Comparison of ENCODE assay signal across 8 mouse cellular contexts in genomic region chr4:107435238-107435946, GRCm38 (mm10). TPM values are rescaled to one million over a fixed set of nuclear protein-coding genes. Genes with fewer than 3 reads are reported as not detected.
DNase-seq lines count a peak whose midpoint lies in the region; ATAC-seq and TF ChIP-seq lines count a peak whose summit lies in the region.

No protein-coding gene starts in this region.

- H3K4me3 ChIP-seq in heart, postnatal 0 days (ENCODE audit: low read depth, low read length), result peak overlapping the region; percentile 61
- H3K4me3 ChIP-seq in embryonic fibroblast, embryonic 13.5 days (ENCODE audit: insufficient read depth, low read length), result peak overlapping the region; percentile 65
- peak overlapping the region; percentile 57 for H3K4me3 ChIP-seq in neural tube, embryonic 15.5 days (replicated peaks)

- no peak for DNase-seq in heart, postnatal 0 days (ENCODE audit: low spot score)
- DNase-seq in heart, postnatal 4 days, result no peak
- DNase-seq in kidney, postnatal 14 days, result peak; percentile 29
- no peak for DNase-seq in left cerebral cortex, adult 11 months (ENCODE audit: low spot score)
- no peak for DNase-seq in urinary bladder, postnatal 25 days (ENCODE audit: low spot score)

- WGBS in heart, postnatal 0 days, result 6% methylated on average over 45 of the region's 47 CpGs
- WGBS in neural tube, embryonic 15.5 days, result 2% methylated on average over 47 of the region's 47 CpGs

- no peak overlapping the region for H3K27ac ChIP-seq in heart, postnatal 0 days (ENCODE audit: low read depth)
- no peak overlapping the region for H3K27ac ChIP-seq in embryonic fibroblast, embryonic 13.5 days (ENCODE audit: insufficient read depth, low read length)
- H3K27ac ChIP-seq in neural tube, embryonic 15.5 days (replicated peaks), result no peak overlapping the region

- ATAC-seq in heart, postnatal 0 days (ENCODE audit: insufficient read depth, low read depth), result no peak
- ATAC-seq in neural tube, embryonic 15.5 days (ENCODE audit: low FRiP score), result no peak; the same call in 1 of the 2 replicates
- no peak for ATAC-seq in megakaryocyte-erythroid progenitor cell, adult 5-6 weeks (replicated peaks; ENCODE audit: low FRiP score, low TSS enrichment, poor library complexity, severe bottlenecking)

- peaks cover 76% of the 10 kb centered on the region for H3K27me3 ChIP-seq in heart, postnatal 0 days (ENCODE audit: control insufficient read depth, insufficient read depth, low read length)
- H3K27me3 ChIP-seq in neural tube, embryonic 15.5 days (replicated peaks), result peaks cover 55% of the 10 kb centered on the region

- TF ChIP-seq CTCF in heart, postnatal 0 days (IDR thresholded peaks at IDR 0.05; ENCODE audit: low read depth), result no peak
- no peak for TF ChIP-seq CTCF in embryonic fibroblast, embryonic 13.5 days (IDR thresholded peaks at IDR 0.05; ENCODE audit: borderline replicate concordance, insufficient read depth, low read length)

- TF ChIP-seq EP300 in heart, postnatal 0 days (IDR thresholded peaks at IDR 0.05; ENCODE audit: low read depth), result no peak

- H3K4me2 ChIP-seq in heart, postnatal 0 days (ENCODE audit: low read depth, low read length), result peak overlapping the region; percentile 99
- peak overlapping the region; percentile 88 for H3K4me2 ChIP-seq in neural tube, embryonic 15.5 days

- no peaks in the 10 kb centered on the region for H3K36me3 ChIP-seq in heart, postnatal 0 days (replicated peaks; ENCODE audit: control insufficient read depth, insufficient read depth, low read length)
- no peaks in the 10 kb centered on the region for H3K36me3 ChIP-seq in neural tube, embryonic 15.5 days

- H3K9me3 ChIP-seq in heart, postnatal 0 days (replicated peaks; ENCODE audit: control insufficient read depth, low read length), result no peaks in the 10 kb centered on the region
- H3K9me3 ChIP-seq in neural tube, embryonic 15.5 days (replicated peaks), result no peaks in the 10 kb centered on the region

- H3K4me1 ChIP-seq in heart, postnatal 0 days (ENCODE audit: control insufficient read depth, insufficient read depth), result peaks cover 8% of the 10 kb centered on the region; the same call in 1 of the 2 replicates
- H3K4me1 ChIP-seq in embryonic fibroblast, embryonic 13.5 days (ENCODE audit: control insufficient read depth, insufficient read depth, low read length), result peaks cover 8% of the 10 kb centered on the region
- H3K4me1 ChIP-seq in neural tube, embryonic 15.5 days, result peaks cover 26% of the 10 kb centered on the region

- no peak overlapping the region for H3K9ac ChIP-seq in heart, postnatal 0 days (replicated peaks; ENCODE audit: low read depth, low read length)
- peak overlapping the region; percentile 60 for H3K9ac ChIP-seq in neural tube, embryonic 15.5 days (replicated peaks)

- no peak for TF ChIP-seq POLR2A in embryonic fibroblast, embryonic 13.5 days (IDR thresholded peaks at IDR 0.05; ENCODE audit: low read depth, low read length)

RNA-seq across cellular contexts. Expression of gene Glis1, which starts 1.0 kb away (rescaled TPM):
- total RNA-seq in heart, postnatal 0 days (2014; rRNA removed; ENCODE audit: low replicate concordance), result not detected in 2 replicates
- polyA plus RNA-seq in heart, postnatal 0 days (2015; fragmentation: Nextera tagmentation; extraction: Ambion mirVana), result 0.11 TPM in 1 of 2 replicates, not detected in the other
- under 1 TPM; 0.26 to 0.79 TPM for total RNA-seq in heart, postnatal 4 days (2021)
- polyA plus RNA-seq in embryonic fibroblast, embryonic 13.5 days (2011; ENCODE audit: insufficient read length, low read depth, missing spikeins), result 4.9 TPM in 2 replicates
- 3.8 and 5.5 TPM in 2 replicates for polyA plus RNA-seq in neural tube, embryonic 15.5 days (2015; fragmentation: Nextera tagmentation; extraction: Ambion mirVana)
- 1.4 TPM in 1 of 2 replicates, not detected in the other for total RNA-seq in megakaryocyte-erythroid progenitor cell, adult 5-6 weeks (2014; fragmentation: Nextera tagmentation)
- total RNA-seq in megakaryocyte-erythroid progenitor cell, adult 5-6 weeks (2017), result not detected in 2 replicates
